Mouse (Mus musculus): ENCODE results near the gene Gm21293. TPM values are rescaled to one million over a fixed set of nuclear protein-coding genes. Genes with fewer than 3 reads are reported as not detected.

Gene Gm21293
- total and polyA plus RNA-seq, 2 experiments, result not detected

Other genes with a start within 250 kb of the Gm21293 start
- not detected in 2 replicates for gene Gm6763, start 8.5 kb downstream of the Gm21293 start, total RNA-seq (2014; rRNA removed)
- not detected in 2 replicates for gene Gm6763, start 8.5 kb downstream of the Gm21293 start, polyA plus RNA-seq (2012; rRNA removed)
- not detected in 2 replicates for gene Gm8764, start 17.0 kb downstream of the Gm21293 start, total RNA-seq (2014; rRNA removed)
- not detected in 2 replicates for gene Gm8764, start 17.0 kb downstream of the Gm21293 start, polyA plus RNA-seq (2012; rRNA removed)
- not detected in 2 replicates for gene Gm21304, start 25.5 kb downstream of the Gm21293 start, total RNA-seq (2014; rRNA removed)
- not detected in 2 replicates for gene Gm21304, start 25.5 kb downstream of the Gm21293 start, polyA plus RNA-seq (2012; rRNA removed)
- not detected in 2 replicates for gene Gm21312, start 34.0 kb downstream of the Gm21293 start, total RNA-seq (2014; rRNA removed)
- gene Gm21312, start 34.0 kb downstream of the Gm21293 start, polyA plus RNA-seq (2012; rRNA removed), result not detected in 2 replicates
- not detected in 2 replicates for gene Gm20765, start 42.5 kb downstream of the Gm21293 start, total RNA-seq (2014; rRNA removed)
- gene Gm20765, start 42.5 kb downstream of the Gm21293 start, polyA plus RNA-seq (2012; rRNA removed), result not detected in 2 replicates
- not detected in 2 replicates for gene Gm4340, start 51.1 kb downstream of the Gm21293 start, total RNA-seq (2014; rRNA removed)
- gene Gm4340, start 51.1 kb downstream of the Gm21293 start, polyA plus RNA-seq (2012; rRNA removed), result not detected in 2 replicates